Mouse (Mus musculus): Measurements from ENCODE around the gene Zc3h12a. TPM values are rescaled to one million over a fixed set of nuclear protein-coding genes. Genes with fewer than 3 reads are reported as not detected.
A peak's percentile ranks its signal among the peaks of the same experiment; 100 is the strongest.

Zc3h12a gene
- polyA plus RNA-seq, 1 experiment = not detected

GRCm38 (mm10) chr4:125105354-125105753, 22.3 kb downstream of the Zc3h12a start:
- WGBS = 93% methylated on average over 9 of the region's 9 CpGs

GRCm38 (mm10) chr4:125101334-125101733, 26.3 kb downstream of the Zc3h12a start:
- no peak overlapping the region for H3K4me3 ChIP-seq (ENCODE audit: insufficient read depth, low read depth, low read length)
- 65% methylated on average over 13 of the region's 13 CpGs for WGBS
- H3K4me1 ChIP-seq (ENCODE audit: control insufficient read depth, insufficient read depth, low read length) = peaks cover 3% of the 10 kb centered on the region; the same call in 1 of the 2 replicates
- H3K27ac ChIP-seq (ENCODE audit: insufficient read depth, low read depth, low read length) = no peak overlapping the region
- no peak for TF ChIP-seq CTCF (IDR thresholded peaks at IDR 0.05; ENCODE audit: insufficient read depth, low read depth, low read length)
- TF ChIP-seq POLR2A (IDR thresholded peaks at IDR 0.05; ENCODE audit: insufficient read depth, low read depth, low read length) = no peak

More at GRCm38 (mm10) chr4:125105354-125105753, 22.3 kb downstream of the Zc3h12a start:
- no peak overlapping the region for H3K27ac ChIP-seq (ENCODE audit: insufficient read depth, low read depth, low read length)
- no peaks in the 10 kb centered on the region for H3K4me1 ChIP-seq (ENCODE audit: control insufficient read depth, insufficient read depth, low read length)
- no peak overlapping the region for H3K4me3 ChIP-seq (ENCODE audit: insufficient read depth, low read depth, low read length)
- TF ChIP-seq POLR2A (IDR thresholded peaks at IDR 0.05; ENCODE audit: insufficient read depth, low read depth, low read length) (no peak), CTCF (IDR thresholded peaks at IDR 0.05; ENCODE audit: insufficient read depth, low read depth, low read length) (no peak)

GRCm38 (mm10) chr4:125099458-125099857, 28.2 kb downstream of the Zc3h12a start:
- peaks cover 6% of the 10 kb centered on the region; the same call in 1 of the 2 replicates for H3K4me1 ChIP-seq (ENCODE audit: control insufficient read depth, insufficient read depth, low read length)
- WGBS = 10% methylated on average over 8 of the region's 8 CpGs
- no peak overlapping the region for H3K27ac ChIP-seq (ENCODE audit: insufficient read depth, low read depth, low read length)
- H3K4me3 ChIP-seq (ENCODE audit: insufficient read depth, low read depth, low read length) = no peak overlapping the region
- no peak for TF ChIP-seq POLR2A (IDR thresholded peaks at IDR 0.05; ENCODE audit: insufficient read depth, low read depth, low read length)
- peak; percentile 51 for TF ChIP-seq CTCF (IDR thresholded peaks at IDR 0.05; ENCODE audit: insufficient read depth, low read depth, low read length)

GRCm38 (mm10) chr4:125097412-125097811, 30.2 kb downstream of the Zc3h12a start:
- Histone ChIP-seq H3K4me1 (ENCODE audit: control insufficient read depth, insufficient read depth, low read length) (peaks cover 6% of the 10 kb centered on the region; the same call in 1 of the 2 replicates), H3K4me3 (ENCODE audit: insufficient read depth, low read depth, low read length) (no peak overlapping the region), H3K27ac (ENCODE audit: insufficient read depth, low read depth, low read length) (no peak overlapping the region)
- 58% methylated on average over 4 of the region's 4 CpGs for WGBS
- TF ChIP-seq POLR2A (IDR thresholded peaks at IDR 0.05; ENCODE audit: insufficient read depth, low read depth, low read length) = no peak
- no peak for TF ChIP-seq CTCF (IDR thresholded peaks at IDR 0.05; ENCODE audit: insufficient read depth, low read depth, low read length)

GRCm38 (mm10) chr4:125096066-125096465, 31.6 kb downstream of the Zc3h12a start:
- H3K4me1 ChIP-seq (ENCODE audit: control insufficient read depth, insufficient read depth, low read length) = peaks cover 6% of the 10 kb centered on the region; the same call in 1 of the 2 replicates
- H3K27ac ChIP-seq (ENCODE audit: insufficient read depth, low read depth, low read length) = no peak overlapping the region
- 78% methylated on average over 5 of the region's 5 CpGs for WGBS
- H3K4me3 ChIP-seq (ENCODE audit: insufficient read depth, low read depth, low read length) = no peak overlapping the region
- TF ChIP-seq POLR2A (IDR thresholded peaks at IDR 0.05; ENCODE audit: insufficient read depth, low read depth, low read length) (no peak), CTCF (IDR thresholded peaks at IDR 0.05; ENCODE audit: insufficient read depth, low read depth, low read length) (no peak)

- no peak for TF ChIP-seq CTCF (IDR thresholded peaks at IDR 0.05; ENCODE audit: insufficient read depth, low read depth, low read length)
- TF ChIP-seq POLR2A (IDR thresholded peaks at IDR 0.05; ENCODE audit: insufficient read depth, low read depth, low read length) = no peak
- H3K4me3 ChIP-seq (ENCODE audit: insufficient read depth, low read depth, low read length) = no peak overlapping the region
- WGBS = 89% methylated on average over 5 of the region's 5 CpGs
Measured at GRCm38 (mm10) chr4:125093031-125093430, 34.6 kb downstream of the Zc3h12a start.

GRCm38 (mm10) chr4:125085346-125085841, 42.2 kb downstream of the Zc3h12a start:
- TF ChIP-seq CTCF (IDR thresholded peaks at IDR 0.05; ENCODE audit: insufficient read depth, low read depth, low read length) (no peak), POLR2A (IDR thresholded peaks at IDR 0.05; ENCODE audit: insufficient read depth, low read depth, low read length) (no peak)
- WGBS = under 1% methylated on average over 45 of the region's 45 CpGs
- peak overlapping the region; percentile 88 for H3K27ac ChIP-seq (ENCODE audit: insufficient read depth, low read depth, low read length)

More at GRCm38 (mm10) chr4:125093031-125093430, 34.6 kb downstream of the Zc3h12a start:
- Histone ChIP-seq H3K27ac (ENCODE audit: insufficient read depth, low read depth, low read length) (no peak overlapping the region), H3K4me1 (ENCODE audit: control insufficient read depth, insufficient read depth, low read length) (peaks cover 6% of the 10 kb centered on the region; the same call in 1 of the 2 replicates)

GRCm38 (mm10) chr4:125084403-125085345, 43.0 kb downstream of the Zc3h12a start, which contains the start of gene Meaf6:
Gene Meaf6 (plus strand): TSS chr4:125085134.
- 2% methylated on average over 62 of the region's 63 CpGs for WGBS
- Histone ChIP-seq H3K27ac (ENCODE audit: insufficient read depth, low read depth, low read length) (peak within 1 kb of the TSS; percentile 88), H3K4me3 (ENCODE audit: insufficient read depth, low read depth, low read length) (peak within 1 kb of the TSS; percentile 93), H3K4me1 (ENCODE audit: control insufficient read depth, insufficient read depth, low read length) (peaks cover 5% of the 10 kb centered on the region; the same call in 1 of the 2 replicates)
- TF ChIP-seq POLR2A (IDR thresholded peaks at IDR 0.05; ENCODE audit: insufficient read depth, low read depth, low read length) = peak; percentile 85
- TF ChIP-seq CTCF (IDR thresholded peaks at IDR 0.05; ENCODE audit: insufficient read depth, low read depth, low read length) = peak; percentile 96

More at GRCm38 (mm10) chr4:125085346-125085841, 42.2 kb downstream of the Zc3h12a start:
- Histone ChIP-seq H3K4me3 (ENCODE audit: insufficient read depth, low read depth, low read length) (peak overlapping the region; percentile 93), H3K4me1 (ENCODE audit: control insufficient read depth, insufficient read depth, low read length) (peaks cover 5% of the 10 kb centered on the region; the same call in 1 of the 2 replicates)
